Mouse (Mus musculus) limb, embryonic 15.5 days (tissue): ENCODE results near the gene Nrip1. TPM values are rescaled to one million over a fixed set of nuclear protein-coding genes. Genes with fewer than 3 reads are reported as not detected.

Source experiments
- ATAC-seq: fragments of 200-750 bp; cut with Nextera tagmentation; 2 replicates; pipeline ENCODE4 v1.8.0; 2017; ENCODE audit warnings: low read depth, moderate TSS enrichment; ENCODE audit not compliant: insufficient number of reproducible peaks, low FRiP score, low TSS enrichment
- H3K27ac ChIP-seq: fragments of 300-500 bp; sonication (generic); 2 replicates; pipeline ENCODE4 v1.5.1; 2015; ENCODE audit warnings: moderate library complexity, mild to moderate bottlenecking, inconsistent platforms
- H3K27me3 ChIP-seq: fragments of 300-500 bp; sonication (generic); 2 replicates; pipeline ENCODE4 v1.6.1; 2015; ENCODE audit warnings: inconsistent platforms
- H3K36me3 ChIP-seq: fragments of 300-500 bp; sonication (generic); 2 replicates; pipeline ENCODE4 v1.6.1; 2015; ENCODE audit warnings: inconsistent platforms
- H3K4me1 ChIP-seq: fragments of 300-500 bp; sonication (generic); 2 replicates; pipeline ENCODE4 v1.6.1; 2015; ENCODE audit warnings: inconsistent platforms
- H3K4me2 ChIP-seq: fragments of 300-500 bp; sonication (generic); 2 replicates; pipeline ENCODE4 v1.6.1; 2015; ENCODE audit warnings: mild to moderate bottlenecking, inconsistent platforms
- H3K4me3 ChIP-seq: fragments of 300-500 bp; sonication (generic); 2 replicates; pipeline ENCODE4 v1.5.1; 2015; ENCODE audit warnings: mild to moderate bottlenecking, inconsistent platforms
- H3K9ac ChIP-seq: fragments of 300-500 bp; sonication (generic); 2 replicates; pipeline ENCODE4 v1.6.1; 2015; ENCODE audit warnings: inconsistent platforms
- H3K9me3 ChIP-seq: fragments of 300-500 bp; sonication (generic); 2 replicates; pipeline ENCODE4 v1.6.1; 2016; ENCODE audit warnings: inconsistent platforms
- WGBS: fragments of 180-500 bp; shearing (Covaris S2); methylation state at CpG from one replicate; pipeline ENCODE4 v1.1.7; 2015; 5-methylcytosine and 5-hydroxymethylcytosine counted together
- polyA plus RNA-seq: library from polyadenylated mRNA; unstranded; fragments of >200 nt; fragmentation: Nextera tagmentation; extraction: Ambion mirVana; gene quantifications from 2 replicates; pipeline ENCODE4 v1.2.1, GENCODE M21; 2015

Gene Nrip1
- polyA plus RNA-seq, 1 experiment from 2014 or later = 36.4 TPM

DNA sequence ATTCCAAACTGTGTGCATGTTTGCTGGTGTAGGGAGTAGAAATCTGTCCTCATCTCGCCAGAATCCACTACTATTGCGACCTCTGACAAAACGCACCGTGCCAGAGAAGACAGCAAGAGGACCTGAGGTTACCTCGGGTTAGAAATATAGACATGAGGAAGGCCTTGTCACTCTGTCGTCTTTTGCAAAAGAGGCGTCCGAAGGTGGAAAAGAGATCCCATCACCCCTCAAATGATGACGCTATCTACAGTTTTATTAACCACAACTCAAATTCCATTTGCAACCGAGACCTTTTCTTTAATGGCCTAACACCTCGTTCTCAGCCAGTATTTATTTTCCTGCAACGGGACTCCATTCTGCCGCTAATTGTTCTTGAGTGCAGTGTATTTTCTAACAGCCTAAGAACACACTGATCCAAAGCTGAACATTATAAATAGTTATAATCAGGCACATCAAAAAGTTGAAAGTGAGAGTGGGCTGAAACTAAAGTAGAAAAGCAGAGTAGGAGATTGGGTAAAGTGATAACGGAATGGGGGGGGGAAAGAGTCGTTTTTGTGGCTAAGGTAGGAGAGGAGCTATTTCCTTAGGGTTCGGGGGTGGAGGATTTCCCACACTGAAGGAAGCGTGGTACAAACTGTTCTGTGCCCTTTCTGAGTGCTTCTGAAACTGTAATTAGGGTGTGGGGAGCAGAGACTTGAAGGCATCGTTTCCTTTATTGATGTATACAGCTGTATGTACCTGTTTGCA is 124.1 kb downstream of the Nrip1 start:
- Histone ChIP-seq H3K27me3 (no peaks in the 10 kb centered on the region), H3K27ac (no peak overlapping the region), H3K4me1 (no peaks in the 10 kb centered on the region), H3K9me3 (no peaks in the 10 kb centered on the region), H3K36me3 (no peaks in the 10 kb centered on the region), H3K4me2 (no peak overlapping the region), H3K4me3 (no peak overlapping the region), H3K9ac (no peak overlapping the region)
- WGBS = 68% methylated on average over 18 of the region's 18 CpGs
- ATAC-seq = no peak

DNA sequence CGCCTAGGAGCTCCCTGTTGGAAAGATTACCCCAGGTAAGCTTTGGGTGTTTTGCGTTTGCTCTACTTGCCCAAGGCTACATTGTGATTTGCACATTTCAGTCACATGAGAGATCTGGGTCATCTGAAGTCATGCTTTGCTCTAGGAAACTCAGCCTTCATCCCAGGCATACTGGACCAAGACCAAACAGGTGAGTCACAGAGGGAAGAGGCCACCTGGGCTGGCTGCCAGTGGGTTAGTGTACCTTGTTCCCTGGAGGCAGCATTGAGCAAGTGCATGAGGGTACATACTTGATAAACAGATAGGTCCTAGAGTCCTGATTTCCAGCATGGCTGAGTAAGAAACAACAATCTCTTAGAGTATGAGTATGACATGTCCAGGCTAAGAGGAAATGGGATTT is 130.8 kb downstream of the Nrip1 start:
- ATAC-seq = no peak
- 78% methylated on average over 2 of the region's 2 CpGs for WGBS
- H3K4me1 ChIP-seq = no peaks in the 10 kb centered on the region

DNA sequence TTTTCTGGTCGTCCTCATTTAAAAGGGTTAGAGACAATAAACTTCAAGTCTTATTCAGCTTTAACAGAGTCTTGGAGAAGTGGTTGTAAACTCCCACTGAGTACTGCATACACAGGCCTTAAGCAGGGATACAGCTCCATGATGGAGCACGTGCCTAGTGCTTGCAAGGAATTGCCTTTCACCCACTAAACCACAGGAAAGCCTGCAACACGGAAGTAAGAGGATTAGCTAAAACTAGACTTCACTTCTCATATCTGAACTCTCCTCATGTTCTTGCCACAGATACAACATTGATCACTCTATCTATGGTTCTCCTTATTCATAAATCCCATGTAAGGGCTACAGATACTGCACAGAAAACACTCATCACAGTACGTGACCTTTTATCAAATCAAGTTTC is 132.4 kb downstream of the Nrip1 start:
- ATAC-seq = no peak
- WGBS = 59% methylated on average over 4 of the region's 4 CpGs
- Histone ChIP-seq H3K4me1 (no peaks in the 10 kb centered on the region), H3K4me3 (no peak overlapping the region), H3K9ac (no peak overlapping the region), H3K36me3 (no peaks in the 10 kb centered on the region), H3K4me2 (no peak overlapping the region), H3K27me3 (no peaks in the 10 kb centered on the region), H3K27ac (no peak overlapping the region), H3K9me3 (no peaks in the 10 kb centered on the region)

More for the DNA sequence above, 130.8 kb downstream of the Nrip1 start:
- Histone ChIP-seq H3K9me3 (no peaks in the 10 kb centered on the region), H3K36me3 (no peaks in the 10 kb centered on the region), H3K4me3 (no peak overlapping the region), H3K9ac (no peak overlapping the region), H3K27me3 (no peaks in the 10 kb centered on the region), H3K27ac (no peak overlapping the region), H3K4me2 (no peak overlapping the region)

DNA sequence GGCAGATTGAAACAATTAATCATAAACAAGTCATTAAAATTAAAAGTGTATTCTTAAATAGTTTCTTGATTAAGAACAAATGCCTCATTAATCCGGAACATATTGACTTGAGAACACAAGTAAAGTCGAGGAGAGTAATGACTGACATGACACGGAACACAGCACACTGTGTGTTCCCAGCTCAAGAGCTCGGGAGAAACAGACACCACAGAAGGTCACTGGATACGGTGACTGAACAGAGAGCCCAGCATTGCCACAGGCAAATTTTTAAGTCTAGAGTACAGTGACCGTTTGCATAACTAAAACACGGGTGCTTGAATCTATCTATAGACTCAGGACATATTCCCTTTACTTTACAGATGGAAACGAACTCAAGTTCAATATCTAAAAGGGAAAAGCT is 134.3 kb downstream of the Nrip1 start:
- Histone ChIP-seq H3K27ac (no peak overlapping the region), H3K27me3 (no peaks in the 10 kb centered on the region), H3K9me3 (no peaks in the 10 kb centered on the region), H3K4me3 (no peak overlapping the region), H3K4me2 (no peak overlapping the region), H3K36me3 (no peaks in the 10 kb centered on the region), H3K4me1 (no peaks in the 10 kb centered on the region), H3K9ac (no peak overlapping the region)
- 40% methylated on average over 8 of the region's 8 CpGs for WGBS
- no peak for ATAC-seq

DNA sequence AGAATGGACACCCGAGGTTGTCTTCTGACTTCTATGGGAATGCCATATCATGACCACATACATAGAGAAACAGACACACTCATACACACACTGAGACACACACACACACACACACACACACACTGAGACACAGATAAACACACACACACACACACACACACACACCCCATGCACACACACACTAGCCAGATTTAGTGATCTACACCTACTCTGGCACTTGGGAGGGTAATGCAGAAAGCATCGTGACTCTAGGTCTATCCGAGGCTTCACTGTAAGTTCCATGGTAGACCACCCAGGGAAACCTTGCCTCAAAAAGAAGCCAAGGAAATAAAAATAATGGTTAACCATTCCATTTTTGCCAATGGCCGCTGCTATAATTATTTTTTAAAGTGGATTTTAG is 134.8 kb downstream of the Nrip1 start:
- Histone ChIP-seq H3K4me1 (no peaks in the 10 kb centered on the region), H3K9ac (no peak overlapping the region), H3K27ac (no peak overlapping the region), H3K9me3 (no peaks in the 10 kb centered on the region), H3K27me3 (no peaks in the 10 kb centered on the region), H3K4me2 (no peak overlapping the region), H3K36me3 (no peaks in the 10 kb centered on the region), H3K4me3 (no peak overlapping the region)
- ATAC-seq = no peak
- WGBS = 77% methylated on average over 4 of the region's 4 CpGs
